11 mouse cellular contexts compared by ENCODE assay signal in the genomic region with DNA sequence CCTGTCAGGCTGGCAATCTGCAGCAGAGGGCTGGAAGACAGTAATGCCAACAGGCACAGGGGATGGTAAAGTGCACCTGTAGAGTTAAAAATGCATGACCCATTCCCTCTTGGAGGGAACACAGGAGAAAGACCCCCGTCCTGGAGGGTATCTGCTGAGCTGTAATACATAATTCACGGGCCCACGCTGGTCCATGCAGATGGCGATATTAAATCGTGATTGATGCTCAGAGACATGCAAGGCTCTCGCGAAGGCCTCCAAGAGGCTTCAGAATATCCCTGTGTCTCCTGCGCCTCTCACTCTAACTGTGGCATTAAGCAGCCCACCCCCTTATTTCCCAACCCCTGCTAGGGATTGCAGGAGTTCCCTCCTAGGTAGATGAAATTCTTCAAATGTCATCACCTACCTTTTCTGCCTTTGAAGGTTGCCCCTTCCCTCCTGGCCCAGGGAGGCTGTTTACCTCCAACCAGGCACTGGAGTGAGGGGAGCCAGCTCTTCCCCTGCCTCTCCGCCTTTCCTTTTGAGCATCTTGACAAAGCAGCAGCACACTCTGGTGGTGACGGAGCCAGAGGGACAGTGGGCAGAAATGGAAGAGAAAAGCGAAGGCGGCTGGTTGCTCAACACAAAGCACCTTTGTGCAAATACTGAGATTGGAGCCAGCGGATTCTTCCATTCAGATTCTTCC. TPM values are rescaled to one million over a fixed set of nuclear protein-coding genes. Genes with fewer than 3 reads are reported as not detected.
DNase-seq lines count a peak whose midpoint lies in the region; ATAC-seq lines count a peak whose summit lies in the region.
"Had no signal": no experiment of that assay in that cellular context is flagged by ENCODE, and none has a peak within 500 bp of the region (broad histone marks: within the 10 kb centered on the region; RNA-seq: fewer than 3 reads in every experiment).

No protein-coding gene starts in this region.

- H3K27me3 ChIP-seq in forebrain, embryonic 16.5 days (replicated peaks; ENCODE audit: control insufficient read depth, insufficient read depth, low read length), result no peaks in the 10 kb centered on the region
- H3K27me3 ChIP-seq: heart, embryonic 13.5 days had no signal

- H3K36me3 ChIP-seq in forebrain, embryonic 16.5 days (ENCODE audit: control insufficient read depth, insufficient read depth), result no peaks in the 10 kb centered on the region
- H3K36me3 ChIP-seq: G1E had no signal

- intact Hi-C loops in heart, postnatal 14 days (cut with DNase I), result no loop called here

- H3K4me1 ChIP-seq in forebrain, embryonic 16.5 days (replicated peaks; ENCODE audit: control insufficient read depth, insufficient read depth, low read length), result peaks cover 23% of the 10 kb centered on the region

- peak overlapping the region; percentile 24 for H3K4me2 ChIP-seq in forebrain, embryonic 16.5 days (ENCODE audit: low read length)
- H3K4me2 ChIP-seq: heart, embryonic 13.5 days had no signal

- no peaks in the 10 kb centered on the region for H3K9me3 ChIP-seq in forebrain, embryonic 16.5 days (ENCODE audit: control insufficient read depth, low read length)
- H3K9me3 ChIP-seq: G1E; heart, embryonic 13.5 days; megakaryocyte, embryonic 14.5 days had no signal

- ATAC-seq in frontal cortex, adult (ENCODE audit: low TSS enrichment), result peak; percentile 92
- ATAC-seq in forebrain, embryonic 16.5 days, result peak; percentile 79

- no peak for DNase-seq in frontal cortex, postnatal 25 days (ENCODE audit: low spot score in 2 of 2)
- DNase-seq in ES-CJ7 (ENCODE audit: low read depth, low spot score), result peak; percentile 54
- peak; percentile 26 for DNase-seq in lung, postnatal 25 days (ENCODE audit: low spot score)
- DNase-seq in testis, postnatal 14 days (ENCODE audit: low spot score), result no peak
- DNase-seq in urinary bladder, adult 2 months (ENCODE audit: low spot score), result no peak
- no peak for DNase-seq in heart, postnatal 14 days

- peak overlapping the region; percentile 12; the same call in 1 of the 2 replicates for H3K27ac ChIP-seq in forebrain, embryonic 16.5 days (ENCODE audit: low read length)
- H3K27ac ChIP-seq: heart, embryonic 13.5 days had no signal

- 41% methylated on average over 13 of the region's 13 CpGs for WGBS in forebrain, embryonic 16.5 days

- no peak overlapping the region for H3K9ac ChIP-seq in forebrain, embryonic 16.5 days (replicated peaks; ENCODE audit: low read depth, low read length)
- H3K9ac ChIP-seq: heart, embryonic 13.5 days had no signal

- no peak overlapping the region for H3K4me3 ChIP-seq in forebrain, embryonic 16.5 days (replicated peaks; ENCODE audit: low read length)
- H3K4me3 ChIP-seq: heart, embryonic 13.5 days; megakaryocyte, embryonic 14.5 days had no signal

RNA-seq across cellular contexts. Expression of gene Nrp2, which starts 14.6 kb away (rescaled TPM):
- 31.1 and 43.9 TPM in 2 replicates for polyA plus RNA-seq in forebrain, embryonic 16.5 days (2015; fragmentation: Nextera tagmentation; extraction: Ambion mirVana)
- 114 and 146 TPM in 2 replicates for polyA plus RNA-seq in urinary bladder, adult 2 months (2012; rRNA removed)
- 10 to 100 TPM; 41.9 to 56.8 TPM for total RNA-seq in heart, postnatal 14 days (2021)

Comparison
In these comparisons a context has a peak if more than half of its experiments do, and no peak if none do; other contexts are left out.
1. DNase-seq: peak in ES-CJ7 (single experiment) and lung, postnatal 25 days (single experiment); none in frontal cortex, postnatal 25 days (0 of 2), testis, postnatal 14 days (single experiment), urinary bladder, adult 2 months (single experiment) and heart, postnatal 14 days (0 of 2).